Mouse (Mus musculus): ENCODE measurements at regions not wholly inside any gene's neighbourhood (a gene's known extent, or its start where the extent isn't known, plus 50 kb on each side); places are given as distances from the start of the nearest gene placed in this dataset.

- TF ChIP-seq POLR2AphosphoS2 (IDR thresholded peaks at IDR 0.05; ENCODE audit: insufficient read length, low read depth): no peak
- H3ac ChIP-seq (ENCODE audit: control insufficient read depth, insufficient read length): no peak overlapping the region
- H3K4me2 ChIP-seq (ENCODE audit: low read depth): no peak overlapping the region
- no peaks in the 10 kb centered on the region for H3K27me3 ChIP-seq (ENCODE audit: control insufficient read depth, insufficient read depth, insufficient read length)
- H3K36me3 ChIP-seq (ENCODE audit: control insufficient read depth, insufficient read depth): no peaks in the 10 kb centered on the region
- no peaks in the 10 kb centered on the region for H3K79me2 ChIP-seq (ENCODE audit: control insufficient read depth, insufficient read depth)
- H3K4me3 ChIP-seq: no peak overlapping the region
Measured at GRCm38 (mm10) chr2:171628182-171628850, 414.9 kb downstream of the Cbln4 start.

- H3K4me2 ChIP-seq (ENCODE audit: low read depth): no peak overlapping the region
- no peak overlapping the region for H3K4me3 ChIP-seq
- H3ac ChIP-seq (ENCODE audit: control insufficient read depth, insufficient read length): no peak overlapping the region
- no peaks in the 10 kb centered on the region for H3K79me2 ChIP-seq (ENCODE audit: control insufficient read depth, insufficient read depth)
- H3K36me3 ChIP-seq (ENCODE audit: control insufficient read depth, insufficient read depth): no peaks in the 10 kb centered on the region
- no peaks in the 10 kb centered on the region for H3K27me3 ChIP-seq (ENCODE audit: control insufficient read depth, insufficient read depth, insufficient read length)
- TF ChIP-seq TCF12 (IDR thresholded peaks at IDR 0.05; ENCODE audit: insufficient read depth, poor library complexity, severe bottlenecking): no peak
- no peak for TF ChIP-seq USF1 (IDR thresholded peaks at IDR 0.05; ENCODE audit: low read depth)
- no peak for TF ChIP-seq CEBPB (IDR thresholded peaks at IDR 0.05; ENCODE audit: insufficient read depth, poor library complexity, severe bottlenecking)
- TF ChIP-seq REST (IDR thresholded peaks at IDR 0.05; ENCODE audit: insufficient read depth, insufficient read length): no peak
- no peak for TF ChIP-seq POLR2AphosphoS2 (IDR thresholded peaks at IDR 0.05; ENCODE audit: insufficient read length, low read depth)
- TF ChIP-seq MAX (IDR thresholded peaks at IDR 0.05; ENCODE audit: low read depth): no peak
- TF ChIP-seq MYOD1 (IDR thresholded peaks at IDR 0.05; ENCODE audit: control insufficient read depth in 1 of 3, insufficient read length in 2 of 3, low read depth in 2 of 3): no peak
- TF ChIP-seq SRF (IDR thresholded peaks at IDR 0.05; ENCODE audit: control insufficient read depth, insufficient read length, low read depth): no peak
- TF ChIP-seq E2F4 (IDR thresholded peaks at IDR 0.05; ENCODE audit: insufficient read depth): no peak
- TF ChIP-seq TCF3 (IDR thresholded peaks at IDR 0.05; ENCODE audit: insufficient read length, low read depth): no peak
- TF ChIP-seq POLR2A (IDR thresholded peaks at IDR 0.05; ENCODE audit: insufficient read length, low read depth): no peak
- TF ChIP-seq MYOG (IDR thresholded peaks at IDR 0.05; ENCODE audit: control insufficient read depth in 1 of 3, insufficient read depth in 1 of 3, insufficient read length in 2 of 3, low read depth in 2 of 3): no peak
Measured at GRCm38 (mm10) chr2:171620668-171621067, 422.6 kb downstream of the Cbln4 start.

- TF ChIP-seq TCF3 (IDR thresholded peaks at IDR 0.05; ENCODE audit: insufficient read length, low read depth) (no peak), MYOG (IDR thresholded peaks at IDR 0.05; ENCODE audit: control insufficient read depth in 1 of 3, insufficient read depth in 1 of 3, insufficient read length in 2 of 3, low read depth in 2 of 3) (no peak), REST (IDR thresholded peaks at IDR 0.05; ENCODE audit: insufficient read depth, insufficient read length) (no peak), MAX (IDR thresholded peaks at IDR 0.05; ENCODE audit: low read depth) (no peak), POLR2AphosphoS2 (IDR thresholded peaks at IDR 0.05; ENCODE audit: insufficient read length, low read depth) (no peak), POLR2A (IDR thresholded peaks at IDR 0.05; ENCODE audit: insufficient read length, low read depth) (no peak), SRF (IDR thresholded peaks at IDR 0.05; ENCODE audit: control insufficient read depth, insufficient read length, low read depth) (no peak), MYOD1 (IDR thresholded peaks at IDR 0.05; ENCODE audit: control insufficient read depth in 1 of 3, insufficient read length in 2 of 3, low read depth in 2 of 3) (no peak), E2F4 (IDR thresholded peaks at IDR 0.05; ENCODE audit: insufficient read depth) (no peak), TCF12 (IDR thresholded peaks at IDR 0.05; ENCODE audit: insufficient read depth, poor library complexity, severe bottlenecking) (no peak), CEBPB (IDR thresholded peaks at IDR 0.05; ENCODE audit: insufficient read depth, poor library complexity, severe bottlenecking) (no peak), USF1 (IDR thresholded peaks at IDR 0.05; ENCODE audit: low read depth) (no peak)
Measured at GRCm38 (mm10) chr2:171620253-171620652, 423.0 kb downstream of the Cbln4 start.

DNA sequence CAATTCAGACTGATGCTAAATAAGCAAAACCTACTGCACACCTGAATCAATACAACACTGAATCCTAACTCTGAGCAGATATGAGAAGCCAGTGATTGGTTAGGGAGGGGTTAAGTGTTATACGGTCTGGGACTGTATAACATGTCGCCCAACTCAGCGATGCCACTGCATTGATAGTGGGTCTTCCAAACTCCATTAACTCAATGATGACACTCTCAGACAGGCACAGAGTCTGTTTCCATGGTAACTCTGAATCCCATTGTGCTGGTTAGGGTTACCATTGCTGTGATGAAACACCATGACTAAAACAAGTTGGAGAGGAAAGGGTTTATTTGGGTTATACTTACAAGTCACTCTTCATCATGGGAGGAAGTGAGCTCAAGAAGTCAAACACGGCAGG lies 424.5 kb downstream of the Cbln4 start:
- Histone ChIP-seq H3K4me3 (no peak overlapping the region), H3K27me3 (ENCODE audit: control insufficient read depth, insufficient read depth, insufficient read length) (no peaks in the 10 kb centered on the region), H3K79me2 (ENCODE audit: control insufficient read depth, insufficient read depth) (no peaks in the 10 kb centered on the region), H3K36me3 (ENCODE audit: control insufficient read depth, insufficient read depth) (no peaks in the 10 kb centered on the region), H3ac (ENCODE audit: control insufficient read depth, insufficient read length) (no peak overlapping the region), H3K4me2 (ENCODE audit: low read depth) (no peak overlapping the region)
- TF ChIP-seq E2F4 (IDR thresholded peaks at IDR 0.05; ENCODE audit: insufficient read depth) (no peak), SRF (IDR thresholded peaks at IDR 0.05; ENCODE audit: control insufficient read depth, insufficient read length, low read depth) (no peak), POLR2AphosphoS2 (IDR thresholded peaks at IDR 0.05; ENCODE audit: insufficient read length, low read depth) (no peak), POLR2A (IDR thresholded peaks at IDR 0.05; ENCODE audit: insufficient read length, low read depth) (no peak), MYOD1 (IDR thresholded peaks at IDR 0.05; ENCODE audit: control insufficient read depth in 1 of 3, insufficient read length in 2 of 3, low read depth in 2 of 3) (no peak), REST (IDR thresholded peaks at IDR 0.05; ENCODE audit: insufficient read depth, insufficient read length) (no peak), TCF12 (IDR thresholded peaks at IDR 0.05; ENCODE audit: insufficient read depth, poor library complexity, severe bottlenecking) (no peak), CEBPB (IDR thresholded peaks at IDR 0.05; ENCODE audit: insufficient read depth, poor library complexity, severe bottlenecking) (no peak), TCF3 (IDR thresholded peaks at IDR 0.05; ENCODE audit: insufficient read length, low read depth) (no peak), MYOG (IDR thresholded peaks at IDR 0.05; ENCODE audit: control insufficient read depth in 1 of 3, insufficient read depth in 1 of 3, insufficient read length in 2 of 3, low read depth in 2 of 3) (no peak), USF1 (IDR thresholded peaks at IDR 0.05; ENCODE audit: low read depth) (no peak), MAX (IDR thresholded peaks at IDR 0.05; ENCODE audit: low read depth) (no peak)

More at GRCm38 (mm10) chr2:171620253-171620652, 423.0 kb downstream of the Cbln4 start:
- H3K27me3 ChIP-seq (ENCODE audit: control insufficient read depth, insufficient read depth, insufficient read length): no peaks in the 10 kb centered on the region
- H3K4me3 ChIP-seq: no peak overlapping the region
- H3K36me3 ChIP-seq (ENCODE audit: control insufficient read depth, insufficient read depth): no peaks in the 10 kb centered on the region
- no peak overlapping the region for H3K4me2 ChIP-seq (ENCODE audit: low read depth)
- H3ac ChIP-seq (ENCODE audit: control insufficient read depth, insufficient read length): no peak overlapping the region
- no peaks in the 10 kb centered on the region for H3K79me2 ChIP-seq (ENCODE audit: control insufficient read depth, insufficient read depth)

- H3ac ChIP-seq (ENCODE audit: control insufficient read depth, insufficient read length): no peak overlapping the region
- TF ChIP-seq TCF12 (IDR thresholded peaks at IDR 0.05; ENCODE audit: insufficient read depth, poor library complexity, severe bottlenecking) (no peak), E2F4 (IDR thresholded peaks at IDR 0.05; ENCODE audit: insufficient read depth) (no peak), MAX (IDR thresholded peaks at IDR 0.05; ENCODE audit: low read depth) (no peak), POLR2A (IDR thresholded peaks at IDR 0.05; ENCODE audit: insufficient read length, low read depth) (no peak), MYOG (IDR thresholded peaks at IDR 0.05; ENCODE audit: control insufficient read depth in 1 of 3, insufficient read depth in 1 of 3, insufficient read length in 2 of 3, low read depth in 2 of 3) (no peak), POLR2AphosphoS2 (IDR thresholded peaks at IDR 0.05; ENCODE audit: insufficient read length, low read depth) (no peak), CEBPB (IDR thresholded peaks at IDR 0.05; ENCODE audit: insufficient read depth, poor library complexity, severe bottlenecking) (no peak), USF1 (IDR thresholded peaks at IDR 0.05; ENCODE audit: low read depth) (no peak), TCF3 (IDR thresholded peaks at IDR 0.05; ENCODE audit: insufficient read length, low read depth) (no peak), MYOD1 (IDR thresholded peaks at IDR 0.05; ENCODE audit: control insufficient read depth in 1 of 3, insufficient read length in 2 of 3, low read depth in 2 of 3) (no peak), REST (IDR thresholded peaks at IDR 0.05; ENCODE audit: insufficient read depth, insufficient read length) (no peak)
- H3K27me3 ChIP-seq (ENCODE audit: control insufficient read depth, insufficient read depth, insufficient read length): no peaks in the 10 kb centered on the region
- H3K79me2 ChIP-seq (ENCODE audit: control insufficient read depth, insufficient read depth): no peaks in the 10 kb centered on the region
- H3K36me3 ChIP-seq (ENCODE audit: control insufficient read depth, insufficient read depth): no peaks in the 10 kb centered on the region
- H3K4me2 ChIP-seq (ENCODE audit: low read depth): no peak overlapping the region
- H3K4me3 ChIP-seq: no peak overlapping the region
Measured at GRCm38 (mm10) chr2:171618333-171618732, 424.9 kb downstream of the Cbln4 start.

All from myocyte (in vitro differentiated cells).